Mouse (Mus musculus): ENCODE measurements around the gene Zfp961. TPM values are rescaled to one million over a fixed set of nuclear protein-coding genes. Genes with fewer than 3 reads are reported as not detected.
"Not testable (repeated sequence)": the region's sequence is repeated elsewhere in the genome, so short reads cannot be mapped to it uniquely, and the experiment has no call there.

Gene Zfp961
- polyA plus RNA-seq, 1 experiment from 2014 or later: 25.7 TPM

GRCm38 (mm10) chr8:72019022-72019421, 68.2 kb downstream of the Zfp961 start:
- H3K36me3 ChIP-seq (ENCODE audit: control insufficient read depth, insufficient read depth, low read length); H3K4me1 ChIP-seq (ENCODE audit: control insufficient read depth, insufficient read depth, low read length); H3K4me3 ChIP-seq (ENCODE audit: low read depth, low read length); H3K27me3 ChIP-seq (ENCODE audit: control insufficient read depth, insufficient read depth, low read length); H3K4me2 ChIP-seq; DNase-seq (ENCODE audit: low spot score, missing footprints); H3K9me3 ChIP-seq (ENCODE audit: control insufficient read depth, low read length); H3K27ac ChIP-seq (ENCODE audit: low read depth, low read length); ATAC-seq (ENCODE audit: low FRiP score); H3K9ac ChIP-seq (ENCODE audit: low read length): not testable (repeated sequence)
- WGBS: 78% methylated on average over 1 of the region's 1 CpGs

- H3K36me3 ChIP-seq (ENCODE audit: control insufficient read depth, insufficient read depth, low read length): no peaks in the 10 kb centered on the region
- H3K4me3 ChIP-seq (ENCODE audit: low read depth, low read length): no peak overlapping the region
- H3K27me3 ChIP-seq (ENCODE audit: control insufficient read depth, insufficient read depth, low read length): no peaks in the 10 kb centered on the region
- no peaks in the 10 kb centered on the region for H3K9me3 ChIP-seq (ENCODE audit: control insufficient read depth, low read length)
- ATAC-seq (ENCODE audit: low FRiP score): no peak
- WGBS: 56% methylated on average over 2 of the region's 2 CpGs
- H3K27ac ChIP-seq (ENCODE audit: low read depth, low read length): no peak overlapping the region
- no peak for DNase-seq (ENCODE audit: low spot score, missing footprints)
- no peak overlapping the region for H3K4me2 ChIP-seq
- no peak overlapping the region for H3K9ac ChIP-seq (ENCODE audit: low read length)
- H3K4me1 ChIP-seq (ENCODE audit: control insufficient read depth, insufficient read depth, low read length): no peaks in the 10 kb centered on the region
Observed at GRCm38 (mm10) chr8:72019816-72020215, 69.0 kb downstream of the Zfp961 start.

- H3K27me3 ChIP-seq (ENCODE audit: control insufficient read depth, insufficient read depth, low read length); ATAC-seq (ENCODE audit: low FRiP score); H3K4me1 ChIP-seq (ENCODE audit: control insufficient read depth, insufficient read depth, low read length); H3K9me3 ChIP-seq (ENCODE audit: control insufficient read depth, low read length); H3K4me3 ChIP-seq (ENCODE audit: low read depth, low read length); H3K27ac ChIP-seq (ENCODE audit: low read depth, low read length); H3K4me2 ChIP-seq; H3K36me3 ChIP-seq (ENCODE audit: control insufficient read depth, insufficient read depth, low read length); DNase-seq (ENCODE audit: low spot score, missing footprints); H3K9ac ChIP-seq (ENCODE audit: low read length): not testable (repeated sequence)
- WGBS: 20% methylated on average over 4 of the region's 9 CpGs
Observed at GRCm38 (mm10) chr8:72024886-72025285, 74.0 kb downstream of the Zfp961 start.

- not testable (repeated sequence) for H3K9ac ChIP-seq (ENCODE audit: low read length); H3K36me3 ChIP-seq (ENCODE audit: control insufficient read depth, insufficient read depth, low read length); H3K27me3 ChIP-seq (ENCODE audit: control insufficient read depth, insufficient read depth, low read length); H3K4me2 ChIP-seq; H3K4me3 ChIP-seq (ENCODE audit: low read depth, low read length); H3K9me3 ChIP-seq (ENCODE audit: control insufficient read depth, low read length); H3K4me1 ChIP-seq (ENCODE audit: control insufficient read depth, insufficient read depth, low read length); H3K27ac ChIP-seq (ENCODE audit: low read depth, low read length); ATAC-seq (ENCODE audit: low FRiP score); DNase-seq (ENCODE audit: low spot score, missing footprints)
- 44% methylated on average over 4 of the region's 4 CpGs for WGBS
Observed at GRCm38 (mm10) chr8:72032926-72033325, 82.1 kb downstream of the Zfp961 start.

- H3K27me3 ChIP-seq (ENCODE audit: control insufficient read depth, insufficient read depth, low read length); H3K4me1 ChIP-seq (ENCODE audit: control insufficient read depth, insufficient read depth, low read length); H3K4me2 ChIP-seq; H3K9ac ChIP-seq (ENCODE audit: low read length); H3K9me3 ChIP-seq (ENCODE audit: control insufficient read depth, low read length); DNase-seq (ENCODE audit: low spot score, missing footprints); H3K4me3 ChIP-seq (ENCODE audit: low read depth, low read length); H3K27ac ChIP-seq (ENCODE audit: low read depth, low read length); ATAC-seq (ENCODE audit: low FRiP score); H3K36me3 ChIP-seq (ENCODE audit: control insufficient read depth, insufficient read depth, low read length): not testable (repeated sequence)
- WGBS: 83% methylated on average over 4 of the region's 4 CpGs
Observed at GRCm38 (mm10) chr8:72040918-72041317, 90.1 kb downstream of the Zfp961 start, which contains the start of gene Olfr372. TSS of gene Olfr372 (plus strand) at chr8:72041218.

GRCm38 (mm10) chr8:72042493-72042892, 91.7 kb downstream of the Zfp961 start:
- no peak for ATAC-seq (ENCODE audit: low FRiP score)
- H3K4me2 ChIP-seq: no peak overlapping the region
- no peaks in the 10 kb centered on the region for H3K4me1 ChIP-seq (ENCODE audit: control insufficient read depth, insufficient read depth, low read length)
- H3K9ac ChIP-seq (ENCODE audit: low read length): no peak overlapping the region
- WGBS: 85% methylated on average over 1 of the region's 1 CpGs
- H3K27me3 ChIP-seq (ENCODE audit: control insufficient read depth, insufficient read depth, low read length): no peaks in the 10 kb centered on the region
- no peaks in the 10 kb centered on the region for H3K36me3 ChIP-seq (ENCODE audit: control insufficient read depth, insufficient read depth, low read length)
- DNase-seq (ENCODE audit: low spot score, missing footprints): no peak
- no peaks in the 10 kb centered on the region for H3K9me3 ChIP-seq (ENCODE audit: control insufficient read depth, low read length)
- H3K4me3 ChIP-seq (ENCODE audit: low read depth, low read length): no peak overlapping the region
- H3K27ac ChIP-seq (ENCODE audit: low read depth, low read length): no peak overlapping the region

Other genes with a start within 250 kb of the Zfp961 start
- 0.38 and 0.63 TPM in 2 replicates for gene B3gnt3, start 249.2 kb upstream of the Zfp961 start, polyA plus RNA-seq (2014; fragmentation: Nextera tagmentation; extraction: Ambion mirVana)
- gene Fcho1, start 225.3 kb upstream of the Zfp961 start, polyA plus RNA-seq (2014; fragmentation: Nextera tagmentation; extraction: Ambion mirVana): 12.9 and 15.3 TPM in 2 replicates
- 7.4 and 9.1 TPM in 2 replicates for gene Zfp709, start 69.0 kb upstream of the Zfp961 start, polyA plus RNA-seq (2014; fragmentation: Nextera tagmentation; extraction: Ambion mirVana)
- gene Zfp882, start 42.4 kb upstream of the Zfp961 start, polyA plus RNA-seq (2014; fragmentation: Nextera tagmentation; extraction: Ambion mirVana): 7.2 and 9.2 TPM in 2 replicates
- gene Zfp617, start 42.4 kb upstream of the Zfp961 start, polyA plus RNA-seq (2014; fragmentation: Nextera tagmentation; extraction: Ambion mirVana): 39.7 and 44.2 TPM in 2 replicates
- 0.22 and 0.41 TPM in 2 replicates for gene Cyp4f18, start 58.6 kb downstream of the Zfp961 start, polyA plus RNA-seq (2014; fragmentation: Nextera tagmentation; extraction: Ambion mirVana)
- gene Olfr372, start 90.2 kb downstream of the Zfp961 start, polyA plus RNA-seq (2014; fragmentation: Nextera tagmentation; extraction: Ambion mirVana): not detected in 2 replicates
- gene Olfr373, start 132.1 kb downstream of the Zfp961 start, polyA plus RNA-seq (2014; fragmentation: Nextera tagmentation; extraction: Ambion mirVana): not detected in 2 replicates
- not detected in 2 replicates for gene Olfr374, start 156.0 kb downstream of the Zfp961 start, polyA plus RNA-seq (2014; fragmentation: Nextera tagmentation; extraction: Ambion mirVana)
- gene Tpm4, start 183.9 kb downstream of the Zfp961 start, polyA plus RNA-seq (2014; fragmentation: Nextera tagmentation; extraction: Ambion mirVana): 548 and 589 TPM in 2 replicates
- 103 and 107 TPM in 2 replicates for gene Rab8a, start 210.2 kb downstream of the Zfp961 start, polyA plus RNA-seq (2014; fragmentation: Nextera tagmentation; extraction: Ambion mirVana)
- gene Hsh2d, start 238.6 kb downstream of the Zfp961 start, polyA plus RNA-seq (2014; fragmentation: Nextera tagmentation; extraction: Ambion mirVana): not detected in 2 replicates

All from midbrain, embryonic 11.5 days (tissue).